Mouse (Mus musculus) G1E (cell line): ENCODE results near the gene Extl2. TPM values are rescaled to one million over a fixed set of nuclear protein-coding genes. Genes with fewer than 3 reads are reported as not detected.

Experiments
- ATAC-seq: 2 replicates; pipeline ENCODE4 v1.8.0; 2016; ENCODE audit warnings: mild to moderate bottlenecking; ENCODE audit not compliant: insufficient number of reproducible peaks, poor library complexity, low FRiP score, severe bottlenecking; ENCODE audit errors: extremely low read depth
- DNase-seq: peaks from one replicate; pipeline ENCODE4 v3.0.0; 2012; ENCODE audit warnings: low spot score
- H3K27me3 ChIP-seq: 2 replicates; pipeline ENCODE4 v1.6.1; 2012; ENCODE audit warnings: mild to moderate bottlenecking, low read length, inconsistent platforms; ENCODE audit not compliant: insufficient read depth
- H3K36me3 ChIP-seq: replicated peaks from 2 replicates; pipeline ENCODE3; 2012; ENCODE audit warnings: mild to moderate bottlenecking, inconsistent platforms
- H3K4me1 ChIP-seq: 2 replicates; pipeline ENCODE4 v1.6.1; 2012; ENCODE audit warnings: low read depth, low read length, inconsistent platforms, mixed read lengths; ENCODE audit not compliant: insufficient read depth
- H3K4me3 ChIP-seq: 2 replicates; pipeline ENCODE4 v1.5.1; 2012; ENCODE audit warnings: low read depth, mild to moderate bottlenecking, inconsistent platforms, low read length, moderate library complexity, mixed read lengths
- H3K9me3 ChIP-seq: replicated peaks from 2 replicates; pipeline ENCODE4 v1.6.1; 2012; ENCODE audit warnings: inconsistent platforms
- CTCF ChIP-seq: IDR thresholded peaks from 2 replicates; pipeline ENCODE4 v1.5.1; 2012; ENCODE audit warnings: low read depth, low read length, inconsistent platforms, mixed read lengths
- GATA1 ChIP-seq: IDR thresholded peaks from 2 replicates; pipeline ENCODE4 v1.6.1; 2012; ENCODE audit warnings: borderline replicate concordance, low read length, inconsistent platforms, mixed read lengths
- GATA2 ChIP-seq: IDR thresholded peaks from 2 replicates; pipeline ENCODE4 v1.6.1; 2012; ENCODE audit warnings: low read depth, low read length, inconsistent platforms, borderline replicate concordance
- POLR2AphosphoS5 ChIP-seq: IDR thresholded peaks from 2 replicates; pipeline ENCODE4 v1.6.1; 2012; ENCODE audit warnings: low read depth, low read length, inconsistent platforms; ENCODE audit not compliant: insufficient replicate concordance
- TAL1 ChIP-seq: conservative IDR thresholded peaks from 2 replicates; pipeline ENCODE4 v1.6.1; 2012; ENCODE audit warnings: low read depth, low read length, inconsistent platforms, mixed read lengths
- polyA plus RNA-seq: library from polyadenylated mRNA; stranded (reverse); fragments of >175 nt; gene quantifications from 2 replicates; pipeline ENCODE4 v1.2.3, GENCODE M21; 2012
- total RNA-seq, 2 experiments: library from RNA; stranded (forward) in 1 of 2; stranded (reverse) in 1 of 2; fragments of 200-1000 nt in 1 of 2; fragments of >200 nt in 1 of 2; fragmentation: Nextera tagmentation in 1 of 2; gene quantifications; 2 replicates each; pipeline ENCODE4 v1.2.3; 2014 to 2017

Gene Extl2
- 6.9 and 8.0 TPM in 2 replicates for total RNA-seq (2014; fragmentation: Nextera tagmentation)
- total RNA-seq (2017), result 8.6 and 9.1 TPM in 2 replicates
- polyA plus RNA-seq, result 3.2 and 7.4 TPM in 2 replicates

DNA sequence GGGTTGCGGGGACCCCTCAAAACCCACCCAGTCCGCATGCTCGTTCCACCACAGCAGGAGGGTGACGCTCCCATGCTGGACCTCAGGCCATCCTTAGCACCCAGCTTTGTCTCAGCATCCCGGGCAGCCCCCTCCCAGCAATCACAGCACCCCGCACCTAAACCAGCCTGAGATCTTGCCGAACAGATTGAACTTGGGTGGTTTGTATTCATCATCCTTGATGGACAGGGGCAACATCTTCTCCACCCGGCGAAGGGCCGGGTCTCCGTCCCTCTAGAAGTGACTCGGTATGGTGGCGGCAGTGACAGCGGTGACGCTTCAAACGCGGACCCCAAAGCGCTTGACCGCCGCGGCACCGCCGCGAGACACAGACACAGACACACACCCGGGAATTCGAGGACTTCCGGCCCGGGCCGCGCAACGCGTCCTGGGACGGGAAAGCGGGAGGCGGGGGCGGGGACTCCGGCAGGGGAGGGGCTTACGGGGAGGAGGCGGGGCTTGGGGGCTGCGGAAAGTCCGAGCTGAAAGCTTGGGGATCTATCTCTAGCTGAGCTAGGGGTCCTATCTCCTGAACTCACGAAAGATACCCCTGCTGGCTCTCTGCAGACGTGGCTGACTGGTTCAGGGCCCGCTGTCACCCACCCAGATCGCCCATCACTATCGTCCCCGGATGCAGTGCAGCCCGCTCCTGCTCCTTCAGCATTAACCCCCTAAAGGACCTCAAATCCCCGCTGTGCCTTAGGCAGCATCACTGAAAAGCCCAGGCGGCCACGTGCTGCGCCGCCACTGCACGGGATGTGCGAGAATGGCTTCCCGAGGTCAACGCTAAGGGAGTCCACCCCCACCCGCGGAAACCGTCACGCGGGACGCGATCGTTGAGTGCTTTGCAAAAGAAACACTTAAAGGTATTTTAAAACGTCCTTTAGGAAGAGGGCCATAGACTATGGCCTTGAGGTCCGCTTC is at the start of gene Extl2, which contains the start of gene Slc30a7:
Extl2 (plus strand) TSS at position 485 of the 963 bp plus-strand sequence.
Slc30a7 (minus strand) TSS at position 429 of the 963 bp plus-strand sequence.
- Histone ChIP-seq H3K9me3 (no peaks in the 10 kb centered on the region), H3K27me3 (no peaks in the 10 kb centered on the region), H3K4me1 (peaks cover 27% of the 10 kb centered on the region), H3K36me3 (peaks cover 42% of the 10 kb centered on the region), H3K4me3 (peak within 1 kb of the TSS; percentile 80)
- TF ChIP-seq POLR2AphosphoS5, result no peak
- no peak for TF ChIP-seq TAL1
- no peak for TF ChIP-seq GATA1
- TF ChIP-seq CTCF, result no peak
- no peak for TF ChIP-seq GATA2
- ATAC-seq, result peak; percentile 69
- DNase-seq, result peak; percentile 72

DNA sequence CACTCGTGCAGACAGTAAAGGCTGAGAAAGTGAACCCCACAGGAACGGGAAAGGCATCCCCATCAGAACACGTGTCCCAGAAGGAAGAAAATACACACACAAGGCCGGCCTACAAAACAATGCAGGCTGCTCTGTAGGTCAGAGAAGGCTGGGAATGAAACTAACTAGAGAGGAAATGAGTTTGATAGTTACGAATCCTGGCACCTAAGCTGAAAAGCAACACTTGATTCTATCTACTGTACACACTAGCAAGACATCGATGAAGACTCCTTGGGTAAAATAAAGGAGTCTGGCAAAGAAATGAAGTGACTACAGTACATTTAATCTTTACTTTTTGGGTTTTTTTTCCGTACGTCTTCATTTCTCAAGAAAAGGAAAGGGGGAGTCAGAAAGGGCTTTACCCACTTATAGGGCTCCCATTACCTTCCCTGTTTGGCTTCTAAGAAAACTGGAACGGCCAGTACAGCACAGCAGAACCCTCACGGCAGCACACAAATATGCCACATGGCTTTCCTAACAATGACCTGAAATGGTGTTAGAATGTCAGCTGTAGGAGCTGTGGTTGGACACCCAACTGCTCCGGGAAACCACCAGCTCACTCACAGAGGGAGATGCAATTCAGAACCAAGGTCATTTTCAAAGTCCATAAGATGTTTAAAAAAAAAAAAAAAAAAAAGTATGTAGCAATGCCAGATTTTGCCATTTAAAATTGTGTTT is 45.8 kb upstream of the Extl2 start:
- TF ChIP-seq GATA1 (no peak), GATA2 (no peak), POLR2AphosphoS5 (no peak), TAL1 (no peak), CTCF (no peak)
- no peak for DNase-seq
- H3K27me3 ChIP-seq, result no peaks in the 10 kb centered on the region
- ATAC-seq, result no peak
- H3K4me1 ChIP-seq, result no peaks in the 10 kb centered on the region
- peaks cover 63% of the 10 kb centered on the region for H3K36me3 ChIP-seq
- no peak overlapping the region for H3K4me3 ChIP-seq
- H3K9me3 ChIP-seq, result no peaks in the 10 kb centered on the region

DNA sequence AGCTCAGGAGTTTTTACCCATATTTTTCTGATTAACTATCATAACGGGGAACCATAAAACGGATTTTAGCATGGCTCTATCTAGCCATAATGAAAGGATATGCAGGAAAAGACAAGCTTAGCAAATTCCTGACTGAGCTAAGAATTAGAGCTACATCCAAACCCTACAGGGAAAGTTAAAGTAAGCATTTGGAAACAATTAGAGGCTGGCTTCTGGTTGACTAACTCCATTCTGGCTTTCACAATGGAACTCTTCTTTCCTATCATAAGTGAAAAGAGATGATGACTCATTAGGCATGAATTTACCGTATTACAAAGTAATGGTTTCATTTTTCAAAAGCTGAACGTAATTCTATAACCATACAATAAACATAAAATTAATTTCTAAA is 45.2 kb upstream of the Extl2 start:
- TF ChIP-seq CTCF (no peak), GATA2 (no peak), GATA1 (no peak), POLR2AphosphoS5 (no peak), TAL1 (no peak)
- Histone ChIP-seq H3K9me3 (no peaks in the 10 kb centered on the region), H3K36me3 (peaks cover 62% of the 10 kb centered on the region), H3K4me3 (no peak overlapping the region), H3K4me1 (no peaks in the 10 kb centered on the region), H3K27me3 (no peaks in the 10 kb centered on the region)
- ATAC-seq (no peak), DNase-seq (no peak)

DNA sequence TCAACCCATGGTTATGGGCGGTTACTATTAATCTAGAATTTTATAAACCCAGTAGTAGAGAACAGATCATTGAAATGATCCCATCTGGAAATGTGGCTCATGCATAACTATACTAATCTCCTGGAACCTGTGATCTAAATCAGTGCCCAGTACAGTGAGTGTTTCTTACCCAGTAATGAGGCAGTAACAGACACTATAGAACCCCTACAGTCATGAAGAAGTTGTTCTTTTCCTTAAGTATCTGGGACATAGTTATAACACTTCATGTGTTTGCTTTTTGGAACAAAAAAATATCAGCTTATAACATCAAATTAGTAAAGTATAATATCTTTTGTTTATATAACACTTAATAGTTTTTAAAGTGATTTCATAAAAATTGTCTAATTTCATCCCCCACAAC is 43.7 kb upstream of the Extl2 start:
- Histone ChIP-seq H3K4me1 (no peaks in the 10 kb centered on the region), H3K9me3 (no peaks in the 10 kb centered on the region), H3K4me3 (no peak overlapping the region), H3K27me3 (no peaks in the 10 kb centered on the region), H3K36me3 (peaks cover 57% of the 10 kb centered on the region)
- no peak for DNase-seq
- ATAC-seq, result no peak
- no peak for TF ChIP-seq GATA2
- TF ChIP-seq GATA1, result no peak
- TF ChIP-seq CTCF, result no peak
- TF ChIP-seq POLR2AphosphoS5, result no peak
- TF ChIP-seq TAL1, result no peak

DNA sequence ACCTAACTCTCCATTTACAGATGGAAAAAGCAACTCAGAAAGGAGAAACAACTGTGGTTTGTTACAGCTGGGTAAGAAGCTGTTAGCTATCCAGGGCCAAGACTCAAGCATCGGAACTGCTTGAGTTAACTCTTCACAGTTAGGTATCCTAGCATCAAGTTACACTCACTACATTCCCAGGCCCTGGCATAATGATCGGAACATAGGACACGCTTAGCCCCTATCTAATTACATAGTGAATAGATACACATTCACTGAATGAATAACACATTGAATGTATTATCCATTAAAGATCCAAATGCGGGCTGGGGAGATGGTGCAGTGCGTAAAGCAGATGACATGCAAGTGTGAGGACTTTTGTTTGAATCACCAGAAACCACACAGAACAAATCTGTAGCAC is 43.2 kb upstream of the Extl2 start:
- ATAC-seq (no peak), DNase-seq (no peak)
- no peak for TF ChIP-seq TAL1
- TF ChIP-seq GATA1, result no peak
- no peak for TF ChIP-seq CTCF
- no peak for TF ChIP-seq GATA2
- Histone ChIP-seq H3K4me3 (no peak overlapping the region), H3K9me3 (no peaks in the 10 kb centered on the region), H3K27me3 (no peaks in the 10 kb centered on the region), H3K4me1 (no peaks in the 10 kb centered on the region), H3K36me3 (peaks cover 57% of the 10 kb centered on the region)
